Mouse (Mus musculus): Measurements from ENCODE around the gene 4933414I15Rik. TPM values are rescaled to one million over a fixed set of nuclear protein-coding genes. Genes with fewer than 3 reads are reported as not detected.

The 4933414I15Rik gene
- not detected for polyA plus RNA-seq (2017; shearing (Covaris generic))

DNA sequence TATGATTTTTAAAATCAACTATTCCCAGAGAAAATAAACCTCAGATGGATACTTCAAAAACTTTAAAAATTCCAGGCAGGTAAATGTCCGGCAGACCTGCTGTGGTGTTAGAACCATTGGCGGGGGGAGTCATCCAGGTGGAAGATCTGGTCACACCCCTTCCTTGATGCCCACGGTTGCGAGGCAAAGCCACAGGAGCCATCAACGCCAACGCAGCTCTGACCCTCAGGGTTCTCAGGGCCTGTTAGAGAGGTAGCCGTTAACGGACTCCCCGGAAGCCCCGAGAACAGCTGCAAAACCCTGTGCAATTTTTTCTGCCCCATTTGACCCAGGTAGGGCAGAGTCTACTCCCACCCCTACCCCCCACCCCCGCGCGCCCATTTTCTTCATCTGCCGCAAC is at the start of gene 4933414I15Rik:
TSS of gene 4933414I15Rik (minus strand) at position 260 of the 400 bp plus-strand sequence.
- ATAC-seq = no peak

DNA sequence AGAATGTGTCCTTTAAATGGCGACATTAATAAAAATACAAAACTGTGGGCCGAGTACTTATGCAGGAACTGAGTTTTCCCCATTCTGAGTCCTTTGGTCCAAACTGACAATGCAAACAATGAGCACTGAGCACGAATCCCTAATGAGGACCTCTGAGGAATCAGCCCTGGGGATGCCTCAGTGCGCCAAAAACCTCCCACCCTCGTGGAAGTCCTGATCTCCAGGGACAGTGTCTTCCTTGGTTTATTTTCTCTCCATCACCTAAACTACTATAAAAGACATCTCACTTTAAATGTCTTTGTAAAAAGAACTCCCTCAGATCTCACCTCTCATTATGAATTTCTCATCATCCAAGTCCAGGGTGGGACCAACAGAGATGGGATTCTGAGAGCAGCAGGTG is 38.1 kb upstream of the 4933414I15Rik start, which contains the start of gene Olfr1377:
TSS of gene Olfr1377 (plus strand) at position 301 of the 400 bp plus-strand sequence.
- ATAC-seq = no peak

DNA sequence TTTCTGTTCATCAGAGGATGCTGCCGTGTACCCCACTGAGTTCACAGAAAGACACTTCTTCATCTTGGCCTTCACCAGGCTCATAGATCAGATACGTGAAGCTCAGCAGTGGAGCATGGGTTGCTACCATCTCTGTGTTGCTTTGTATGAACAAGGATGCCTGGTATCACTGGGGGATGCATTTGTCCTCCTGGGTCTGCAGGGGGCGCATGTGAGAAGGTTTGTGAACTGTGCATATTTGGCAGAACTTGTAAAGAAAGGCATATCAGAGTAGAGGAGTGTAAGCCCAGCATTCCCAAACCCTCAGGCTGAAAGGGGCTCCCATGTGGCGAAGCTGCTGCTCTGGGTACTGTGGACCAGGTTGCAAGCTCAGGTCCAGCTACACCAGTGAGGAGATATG is 33.7 kb upstream of the 4933414I15Rik start:
- ATAC-seq = no peak

DNA sequence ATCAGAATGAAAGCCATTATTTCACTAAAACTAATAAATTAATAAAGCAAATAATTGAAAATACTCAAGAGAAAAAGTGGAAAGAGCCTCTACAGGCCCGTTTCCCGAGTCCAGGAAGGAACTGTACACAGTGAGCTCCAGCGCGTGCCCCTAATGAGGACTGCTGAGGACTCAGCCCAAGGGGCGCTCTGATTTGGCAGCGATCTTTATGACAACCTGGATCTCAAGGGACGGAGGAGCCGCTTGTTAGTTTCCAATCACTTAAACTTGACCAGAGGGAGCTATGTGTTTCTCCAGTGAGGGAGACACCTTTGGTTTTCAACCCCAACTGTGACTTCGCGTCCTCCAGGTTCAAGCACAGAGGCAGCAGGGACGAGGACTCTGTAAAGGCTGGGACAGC is 22.7 kb upstream of the 4933414I15Rik start, which contains the start of gene Olfr1378:
TSS of gene Olfr1378 (plus strand) at position 301 of the 400 bp plus-strand sequence.
- ATAC-seq = no peak

DNA sequence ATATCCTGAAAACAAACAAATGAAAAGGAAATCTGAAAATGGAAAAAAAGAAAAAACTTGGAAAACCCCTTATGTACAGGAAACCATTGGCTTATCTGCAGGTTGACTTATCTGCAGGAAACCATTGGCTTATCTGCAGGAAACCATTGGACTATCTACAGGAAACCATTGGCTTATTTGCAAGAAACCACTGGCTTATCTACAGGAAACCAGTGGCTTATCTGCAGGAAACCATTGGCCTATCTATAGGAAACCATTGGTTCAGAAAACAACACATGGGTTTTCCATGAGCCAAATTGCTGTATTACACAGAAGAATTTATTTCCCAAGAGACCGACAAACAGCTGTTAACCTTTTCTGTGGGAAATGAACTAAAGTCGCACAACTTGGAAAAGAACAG is 21.3 kb upstream of the 4933414I15Rik start:
- no peak for ATAC-seq

DNA sequence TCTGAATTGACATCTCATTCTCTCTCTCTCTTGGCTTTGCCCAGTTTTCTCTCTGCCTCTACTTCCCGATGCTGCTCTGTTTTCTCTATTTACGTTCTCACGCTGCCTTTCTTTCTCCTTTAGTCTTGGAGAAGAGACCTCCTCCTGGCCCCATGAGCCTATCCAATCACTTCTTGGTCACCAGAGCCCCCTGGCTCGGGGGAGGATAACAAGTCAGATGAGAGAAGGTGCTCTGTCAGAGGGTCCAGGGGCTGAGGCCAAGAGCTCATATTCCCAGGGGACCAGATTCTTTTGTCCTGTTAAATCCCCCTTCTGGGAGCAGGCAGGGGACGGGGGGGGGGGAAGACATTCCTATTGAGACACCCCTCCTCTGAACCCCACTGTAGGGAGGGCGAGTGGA is 10.1 kb upstream of the 4933414I15Rik start, which contains the start of gene Prop1:
TSS of gene Prop1 (minus strand) at position 101 of the 400 bp plus-strand sequence.
- no peak for ATAC-seq

DNA sequence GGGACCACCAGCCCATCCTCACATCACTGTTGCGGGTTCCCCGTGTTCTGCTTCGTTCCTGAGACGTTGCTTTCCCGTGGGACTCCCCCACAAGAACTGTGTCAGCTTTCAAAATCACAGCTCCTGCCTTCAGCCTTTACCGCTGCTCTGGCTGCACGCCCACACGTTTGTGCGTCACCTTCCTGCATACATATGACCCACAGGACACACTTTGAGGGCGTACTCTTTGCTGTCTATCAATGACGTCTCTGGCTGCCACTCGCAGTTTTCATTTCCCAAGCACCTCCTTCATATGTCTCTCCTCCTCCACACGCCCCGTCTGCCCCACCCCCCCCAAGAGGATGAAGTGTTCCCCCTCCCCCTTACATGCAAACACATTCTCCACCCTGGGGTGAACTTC is 8.7 kb upstream of the 4933414I15Rik start:
- ATAC-seq = no peak

DNA sequence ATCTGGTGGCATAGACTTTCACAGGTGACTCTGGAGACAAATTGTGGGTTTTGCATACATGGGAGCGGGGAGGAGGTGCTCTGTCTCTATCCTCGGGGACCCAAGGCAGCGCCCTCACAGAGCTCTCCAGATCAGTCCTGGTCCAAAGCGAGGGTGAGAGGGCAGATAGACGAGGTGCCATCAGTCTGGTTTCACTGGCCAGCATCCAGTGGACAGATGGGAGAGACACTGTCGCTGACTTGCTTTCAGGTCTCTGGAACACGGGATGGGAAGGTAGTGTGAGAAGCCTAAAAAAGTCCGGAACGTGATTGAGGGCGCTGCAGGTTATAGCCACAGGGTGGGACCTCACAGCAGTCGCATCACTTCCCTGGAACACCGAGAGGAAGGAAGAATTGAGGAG is 1.2 kb downstream of the 4933414I15Rik start:
- no peak for ATAC-seq

DNA sequence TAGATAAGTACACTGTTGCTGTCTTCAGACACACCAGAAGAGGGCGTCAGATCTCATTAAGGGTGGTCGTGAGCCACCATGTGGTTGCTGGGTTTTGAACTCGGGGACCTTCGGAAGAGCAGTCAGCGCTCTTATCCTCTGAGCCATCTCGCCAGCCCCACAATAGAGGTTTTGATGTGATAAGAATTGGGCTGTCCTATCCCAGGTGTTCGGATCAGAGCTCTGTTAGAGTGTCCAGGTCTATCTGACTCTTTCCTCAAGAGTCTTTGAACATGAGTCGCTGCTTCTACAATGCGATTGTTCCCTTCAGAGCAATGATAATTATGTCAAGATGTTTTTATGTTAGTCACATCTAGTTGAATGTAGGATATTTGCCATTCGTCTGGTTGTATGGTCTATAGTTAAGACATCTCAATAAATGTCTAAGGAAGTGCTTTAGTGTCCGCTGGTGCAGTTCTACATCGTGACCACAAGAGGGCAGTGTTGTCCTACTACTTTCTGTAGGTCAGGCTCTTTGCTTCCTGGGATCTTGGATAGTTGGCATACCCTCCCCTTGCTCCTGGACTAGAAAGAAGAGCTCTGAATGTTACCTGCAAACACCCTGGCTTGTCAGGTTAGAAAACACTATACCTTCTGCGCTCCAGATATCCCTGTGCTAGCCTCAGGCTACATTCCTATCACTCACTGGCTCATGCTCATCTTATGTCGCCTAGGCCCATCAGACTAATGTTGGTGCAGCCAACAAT is 3.8 kb downstream of the 4933414I15Rik start:
- no peak for ATAC-seq

DNA sequence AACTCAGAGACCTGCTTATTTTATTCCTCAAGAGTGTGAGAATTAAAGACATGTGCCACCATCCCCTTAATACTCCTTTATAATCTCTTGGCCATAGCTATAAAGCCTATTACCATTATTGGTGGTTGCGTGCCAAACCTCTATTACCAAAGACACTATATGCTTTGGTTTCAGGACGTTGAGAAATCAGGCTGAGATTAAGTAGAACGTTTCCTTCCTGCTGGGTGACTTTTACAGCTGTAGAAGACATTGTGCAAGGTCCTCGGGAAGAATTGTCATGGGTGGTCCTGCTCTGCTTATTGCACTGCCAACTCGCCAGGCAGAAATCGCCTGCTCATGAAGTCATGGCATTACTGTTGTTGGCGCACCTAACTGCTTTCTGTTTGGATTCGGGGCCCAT is 5.1 kb downstream of the 4933414I15Rik start:
- ATAC-seq = no peak

DNA sequence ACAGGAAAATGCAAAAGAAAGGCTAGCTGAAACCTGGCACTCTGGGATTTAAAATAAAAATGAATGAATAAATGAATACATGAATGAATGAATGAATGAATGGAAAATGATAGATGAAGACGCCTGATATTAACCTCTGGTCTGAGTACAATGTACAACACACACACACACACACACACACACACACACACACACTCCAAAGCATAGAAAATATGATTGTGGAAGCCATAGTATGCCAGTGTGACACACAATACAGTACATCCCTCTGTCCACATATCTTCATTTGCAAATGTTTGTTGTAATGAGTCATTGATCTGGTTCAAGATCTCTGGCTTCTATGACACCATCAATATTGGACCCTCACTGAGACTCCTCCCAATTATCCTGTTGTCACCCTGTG is 11.5 kb downstream of the 4933414I15Rik start:
- ATAC-seq = no peak

DNA sequence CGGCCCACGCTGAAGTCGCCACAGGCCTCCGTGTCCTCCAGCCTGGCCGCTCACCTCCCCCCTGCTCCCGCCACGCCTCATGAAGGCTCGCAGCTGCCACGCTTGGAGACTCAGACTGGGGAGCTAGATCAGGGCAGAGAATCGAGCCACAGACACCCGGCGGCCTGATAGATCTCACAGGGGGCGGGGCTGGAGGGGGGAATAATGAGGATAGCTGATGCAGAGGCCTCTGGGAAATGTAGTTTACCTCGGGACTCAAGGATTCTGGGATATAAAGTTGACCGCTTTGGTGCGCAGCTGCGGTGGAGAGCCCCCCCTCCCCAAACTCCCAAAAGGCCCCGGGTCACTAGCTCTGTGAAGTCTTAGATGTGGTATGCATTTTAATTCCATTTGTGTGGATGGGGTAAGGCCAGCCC is 12.1 kb downstream of the 4933414I15Rik start, which contains the start of gene Zfp354b:
TSS of gene Zfp354b (minus strand) at position 183 of the 416 bp plus-strand sequence.
- no peak for ATAC-seq

DNA sequence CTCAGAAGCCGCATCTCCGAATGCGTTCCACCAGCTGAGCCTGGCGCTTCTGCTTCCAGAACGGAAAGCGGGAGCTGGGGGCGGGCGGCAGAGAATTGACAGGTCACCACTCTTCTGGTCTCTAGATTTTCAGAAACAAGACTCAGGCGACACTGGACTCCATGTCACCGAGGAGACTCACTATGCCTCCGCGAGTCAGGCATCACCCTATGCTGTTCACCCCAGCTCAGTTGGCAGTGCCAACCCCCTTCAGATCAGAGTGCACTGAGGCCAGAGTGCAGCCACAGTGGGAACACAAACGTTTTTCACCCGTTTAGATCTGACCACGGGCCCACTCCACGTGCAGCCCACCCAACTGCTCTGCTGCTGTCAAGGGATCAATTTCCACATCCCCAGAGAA is 12.5 kb downstream of the 4933414I15Rik start:
- ATAC-seq = no peak

DNA sequence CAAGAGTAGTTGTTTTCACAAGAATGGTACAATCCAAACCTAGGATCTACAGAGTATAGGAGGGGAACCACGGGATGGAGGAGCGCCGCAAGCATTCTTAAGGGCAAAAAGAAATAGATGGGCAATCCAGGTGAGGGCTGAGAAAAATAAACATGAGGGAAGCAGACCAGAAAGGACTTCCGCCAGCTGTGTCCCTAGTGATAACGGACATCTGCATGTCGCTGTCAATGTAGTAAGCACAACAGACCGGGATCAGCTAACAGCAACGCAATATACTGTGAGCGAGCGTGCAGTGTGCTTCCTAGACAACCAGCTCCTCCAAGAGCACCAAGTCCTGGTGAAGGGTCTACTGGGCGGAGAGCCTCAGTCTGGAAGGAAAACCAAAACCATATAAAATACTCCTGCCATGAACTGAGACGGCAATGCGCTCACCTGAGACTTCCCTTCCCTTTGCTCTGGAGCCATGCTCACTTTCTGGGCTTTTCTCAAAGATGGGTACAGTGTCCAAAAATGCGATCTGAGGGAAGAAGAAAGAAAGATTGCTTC is 13.0 kb downstream of the 4933414I15Rik start:
- no peak for ATAC-seq

DNA sequence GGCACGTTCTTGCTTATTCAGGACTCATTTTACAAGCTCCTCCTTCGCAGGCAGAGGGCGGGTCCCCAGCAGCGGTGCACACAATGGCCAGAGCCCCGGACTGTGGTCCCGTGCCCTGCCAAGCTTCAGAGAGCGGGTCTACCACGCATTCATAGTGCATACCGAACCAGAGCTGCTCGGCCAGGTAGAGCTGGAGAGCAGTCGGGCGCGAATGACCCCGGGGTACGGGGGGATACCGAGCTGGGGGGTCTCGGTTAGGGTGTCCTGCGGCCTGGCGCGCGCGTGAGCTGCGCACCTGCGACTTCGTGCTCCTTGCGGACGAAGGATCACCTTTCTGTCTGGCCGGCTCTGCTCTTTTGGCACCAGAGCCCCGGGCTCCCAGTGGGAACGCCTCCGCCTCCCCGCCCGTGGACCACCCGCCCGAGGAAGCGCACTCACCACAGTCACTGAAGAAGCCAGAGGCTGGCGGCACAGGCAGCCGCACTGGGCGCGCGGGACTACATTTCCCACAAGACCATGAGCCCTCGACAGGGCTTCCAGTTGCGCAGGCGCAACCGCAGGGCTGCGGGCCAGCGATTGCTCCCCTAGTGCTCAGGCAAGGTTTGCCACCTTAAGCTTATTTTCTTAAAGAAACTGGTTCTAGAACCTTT is 27.8 kb downstream of the 4933414I15Rik start, which contains the start of gene Zfp2:
TSS of gene Zfp2 (minus strand) at position 495 of the 650 bp plus-strand sequence.
- peak; percentile 25 for ATAC-seq

DNA sequence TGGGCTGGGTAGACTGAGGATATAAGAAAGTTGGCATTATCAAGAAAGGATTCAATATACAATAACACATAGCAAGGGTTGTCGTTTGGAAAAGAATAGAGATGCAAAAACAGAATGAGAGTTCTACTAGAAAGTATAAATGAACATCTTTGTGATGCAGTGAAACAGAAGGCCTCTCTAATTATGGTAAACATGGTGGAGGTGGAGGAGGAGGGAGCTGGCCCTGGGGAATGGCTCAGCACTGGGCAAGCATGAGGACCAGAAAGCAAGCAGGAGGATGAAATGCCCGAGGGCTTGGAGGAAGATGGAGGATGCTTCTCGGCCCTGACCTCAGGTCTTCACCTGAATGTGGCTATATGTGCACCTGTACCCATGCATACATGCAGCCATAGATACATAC is 29.1 kb downstream of the 4933414I15Rik start:
- no peak for ATAC-seq

DNA sequence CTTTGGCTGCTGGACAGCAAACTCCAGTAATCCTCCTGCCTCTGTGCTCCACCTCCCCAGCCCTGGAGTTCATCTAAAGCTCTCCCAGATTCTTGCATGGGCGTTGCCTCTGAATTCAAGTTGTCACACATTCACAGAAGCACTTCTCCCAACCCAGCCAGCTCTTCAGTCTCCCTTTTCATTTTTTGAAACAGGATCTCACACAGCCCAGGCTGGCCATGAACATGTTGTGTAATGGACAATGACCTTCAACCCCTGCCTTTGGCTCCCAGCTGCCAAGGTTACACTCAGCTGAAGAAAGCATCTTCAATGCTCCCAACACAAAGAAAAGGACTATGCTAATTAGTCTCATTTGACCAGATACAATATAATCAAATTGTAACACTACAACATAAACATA is 30.3 kb downstream of the 4933414I15Rik start:
- ATAC-seq = no peak

DNA sequence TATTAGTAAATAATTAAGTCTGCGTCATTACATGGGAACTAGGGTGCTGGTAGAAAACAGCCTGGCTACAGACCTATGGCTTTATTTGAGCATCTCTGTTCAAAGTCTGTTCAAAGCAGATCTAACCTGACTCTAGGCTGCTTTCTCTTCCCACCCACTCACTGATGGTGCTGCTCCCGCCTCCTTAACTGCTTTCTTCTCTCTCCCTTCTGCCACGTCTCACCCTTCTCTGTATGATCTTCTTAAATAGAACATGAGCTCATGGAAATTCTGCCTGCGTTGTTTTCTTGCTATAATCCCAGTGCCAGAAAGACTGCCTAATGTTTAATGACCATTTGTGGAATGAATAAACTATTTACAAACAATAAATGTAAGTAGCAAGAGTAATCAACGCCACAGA is 35.4 kb downstream of the 4933414I15Rik start:
- ATAC-seq = no peak

DNA sequence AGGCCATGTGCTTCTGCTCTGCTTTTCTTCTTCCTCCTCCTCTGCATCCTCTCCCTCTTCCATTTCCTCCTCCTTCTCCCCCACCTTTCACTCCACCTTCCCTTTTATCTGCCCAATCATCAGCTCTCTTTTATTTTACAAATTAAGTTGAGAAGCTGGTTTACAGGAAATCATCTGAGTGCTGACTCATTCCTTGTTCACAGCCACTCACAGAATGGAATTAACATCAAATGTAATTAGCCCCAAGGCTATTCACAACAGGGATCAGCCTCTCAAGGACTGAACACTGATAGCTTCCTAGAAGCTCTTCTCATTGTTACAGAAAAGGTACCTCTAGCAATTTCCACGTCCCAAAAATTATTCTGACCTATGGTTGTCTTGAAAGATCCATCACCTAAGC is 46.2 kb downstream of the 4933414I15Rik start:
- no peak for ATAC-seq

DNA sequence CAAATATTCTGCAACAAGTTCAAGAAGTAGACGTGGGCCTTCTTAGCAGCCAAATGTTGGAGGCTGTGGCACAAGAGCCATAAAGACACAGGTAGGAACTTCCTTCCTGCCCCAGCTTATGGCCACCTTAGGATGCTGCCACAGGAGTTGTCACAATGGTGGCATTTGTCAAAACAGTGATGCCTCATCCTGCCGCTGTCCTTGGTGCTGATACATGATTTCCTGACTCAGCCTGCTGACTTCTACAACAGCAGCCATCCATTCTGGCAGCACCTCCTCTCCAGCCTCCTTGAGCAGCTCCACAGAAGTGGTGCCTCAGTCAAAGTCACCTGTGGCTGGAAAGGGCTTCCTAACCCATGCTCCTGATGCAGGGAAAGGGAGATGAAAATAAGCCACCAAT is 51.1 kb downstream of the 4933414I15Rik start:
- no peak for ATAC-seq
